Mouse (Mus musculus): ENCODE data around the gene Gm28041. TPM values are rescaled to one million over a fixed set of nuclear protein-coding genes. Genes with fewer than 3 reads are reported as not detected.

The Gm28041 gene
- total RNA-seq, 1 experiment from 2014 or later, result not detected

Other genes starting within 250 kb of the Gm28041 start
- 13.0 and 14.3 TPM in 2 replicates for gene Rsl1, start 202.6 kb downstream of the Gm28041 start, total RNA-seq (2017)
- gene Zfp455, start 181.2 kb downstream of the Gm28041 start, total RNA-seq (2017), result 2.4 and 2.8 TPM in 2 replicates
- 4.8 and 7.2 TPM in 2 replicates for gene Zfp458, start 97.3 kb downstream of the Gm28041 start, total RNA-seq (2017)
- 3.8 and 4.4 TPM in 2 replicates for gene Zfp457, start 69.2 kb downstream of the Gm28041 start, total RNA-seq (2017)
- 18.8 and 22.3 TPM in 2 replicates for gene Zfp595, start 43.2 kb downstream of the Gm28041 start, total RNA-seq (2017)
- 2.6 and 10.2 TPM in 2 replicates for gene Gm28044, start 15.2 kb downstream of the Gm28041 start, total RNA-seq (2017)
- 16.6 and 19.0 TPM in 2 replicates for gene Zfp953, start 15.1 kb downstream of the Gm28041 start, total RNA-seq (2017)
- gene Zfp456, start 77 bp upstream of the Gm28041 start, total RNA-seq (2017), result 8.8 TPM in 2 replicates
- gene Zfp429, start 24.1 kb upstream of the Gm28041 start, total RNA-seq (2017), result 21.6 and 21.7 TPM in 2 replicates
- gene Zfp459, start 45.7 kb upstream of the Gm28041 start, total RNA-seq (2017), result 1.7 and 4.2 TPM in 2 replicates
- gene Zfp874a, start 75.9 kb upstream of the Gm28041 start, total RNA-seq (2017), result 21.8 and 22.7 TPM in 2 replicates
- gene Zfp874b, start 108.5 kb upstream of the Gm28041 start, total RNA-seq (2017), result 17.6 and 18.2 TPM in 2 replicates
- 14.0 and 15.1 TPM in 2 replicates for gene Zfp58, start 124.8 kb upstream of the Gm28041 start, total RNA-seq (2017)
- gene Gm26965, start 150.4 kb upstream of the Gm28041 start, total RNA-seq (2017), result 0.93 TPM in 1 of 2 replicates, not detected in the other
- 24.4 and 30.7 TPM in 2 replicates for gene Zfp87, start 150.4 kb upstream of the Gm28041 start, total RNA-seq (2017)
- 17.6 and 17.7 TPM in 2 replicates for gene Zfp748, start 178.1 kb upstream of the Gm28041 start, total RNA-seq (2017)
- gene Zfp729b, start 234.0 kb upstream of the Gm28041 start, total RNA-seq (2017), result 29.2 and 30.2 TPM in 2 replicates